8 mouse cellular contexts compared by ENCODE assay signal in genomic region chr10:122794187-122794850, GRCm38 (mm10).
DNase-seq lines count a peak whose midpoint lies in the region; ATAC-seq lines count a peak whose summit lies in the region.

No protein-coding gene starts in this region.

- WGBS in forebrain, embryonic 15.5 days: 35% methylated on average over 20 of the region's 20 CpGs

- no peak overlapping the region for H3K4me2 ChIP-seq in forebrain, embryonic 15.5 days (replicated peaks)

- intact Hi-C loops in heart, postnatal 25 days (cut with DNase I): loop anchor here (5.0 kb wide), 1 partner anchor 42 kb away; no protein-coding TSS in a partner anchor

- ATAC-seq in forebrain, embryonic 15.5 days (replicated peaks): peak; percentile 57

- peak; percentile 96 for DNase-seq in MN1 (ENCODE audit: low spot score)
- DNase-seq in cerebellum, adult 11-12 months: peak; percentile 68
- DNase-seq in heart, postnatal 25 days (ENCODE audit: low spot score): peak; percentile 42
- peak; percentile 30 to 66 for DNase-seq in layer of hippocampus, adult 18-20 months (ENCODE audit: low spot score in 2 of 2)
- peak; percentile 90 for DNase-seq in lung, postnatal 10 days
- DNase-seq in retina, adult 2 months (ENCODE audit: low read depth, low spot score): peak; percentile 54
- DNase-seq in thymus, postnatal 25 days: peak; percentile 83

- H3K9ac ChIP-seq in forebrain, embryonic 15.5 days (replicated peaks): no peak overlapping the region

- no peaks in the 10 kb centered on the region for H3K9me3 ChIP-seq in forebrain, embryonic 15.5 days

- no peak overlapping the region; the same call in 1 of the 2 replicates for H3K27ac ChIP-seq in forebrain, embryonic 15.5 days (replicated peaks)

- H3K4me3 ChIP-seq in forebrain, embryonic 15.5 days: no peak overlapping the region

- peaks cover 11% of the 10 kb centered on the region for H3K4me1 ChIP-seq in forebrain, embryonic 15.5 days

- no peaks in the 10 kb centered on the region for H3K36me3 ChIP-seq in forebrain, embryonic 15.5 days

- no peaks in the 10 kb centered on the region for H3K27me3 ChIP-seq in forebrain, embryonic 15.5 days

Comparison
In these comparisons a context has a peak if more than half of its experiments do, and no peak if none do; other contexts are left out.
1. DNase-seq: peak in every context shown above with its lines; median percentile 96 in MN1; 90 in lung, postnatal 10 days; 83 in thymus, postnatal 25 days; 68 in cerebellum, adult 11-12 months; 54 in retina, adult 2 months; 48 in layer of hippocampus, adult 18-20 months; 42 in heart, postnatal 25 days.